Comparison of ENCODE assay signal across 23 mouse cellular contexts in the genomic region with DNA sequence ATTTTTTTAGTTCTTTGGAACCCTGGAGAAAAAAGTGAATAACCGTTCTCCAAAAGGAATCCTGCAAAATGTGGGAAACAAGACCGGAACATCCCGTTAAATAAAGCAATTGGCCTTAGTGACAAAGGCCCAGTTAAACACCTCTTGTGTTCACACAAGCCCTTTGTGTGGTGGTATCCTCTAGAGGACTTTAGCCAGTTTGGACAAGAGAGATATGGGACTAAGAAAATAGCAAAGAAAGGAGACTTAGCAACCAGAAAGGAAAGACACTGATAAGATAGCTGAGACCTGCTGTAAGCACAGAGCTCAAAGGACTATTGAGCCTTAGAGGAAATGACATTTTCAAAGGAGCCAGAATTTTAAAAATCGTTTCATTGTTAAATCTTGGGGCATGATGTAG.
"Had no signal": no experiment of that assay in that cellular context is flagged by ENCODE, and none has a peak within 500 bp of the region (broad histone marks: within the 10 kb centered on the region; RNA-seq: fewer than 3 reads in every experiment).

No protein-coding gene starts in this region.

- H3K27ac ChIP-seq: kidney, postnatal 0 days; layer of hippocampus, adult 2 months; limb, embryonic 10.5 days; limb, embryonic 13.5 days; liver, embryonic 12.5 days; liver, embryonic 15.5 days; macrophage; midbrain, embryonic 12.5 days; midbrain, embryonic 15.5 days; neural tube, embryonic 12.5 days; neural tube, embryonic 15.5 days; stomach, postnatal 0 days had no signal

- H3K4me2 ChIP-seq: limb, embryonic 13.5 days; liver, embryonic 12.5 days; liver, embryonic 15.5 days; midbrain, embryonic 12.5 days; midbrain, embryonic 15.5 days; neural tube, embryonic 12.5 days; neural tube, embryonic 15.5 days had no signal

- H3K36me3 ChIP-seq: limb, embryonic 10.5 days; limb, embryonic 13.5 days; liver, embryonic 12.5 days; liver, embryonic 15.5 days; midbrain, embryonic 12.5 days; midbrain, embryonic 15.5 days; neural tube, embryonic 12.5 days; neural tube, embryonic 15.5 days had no signal

- H3K4me1 ChIP-seq: limb, embryonic 10.5 days; limb, embryonic 13.5 days; liver, embryonic 12.5 days; liver, embryonic 15.5 days; midbrain, embryonic 12.5 days; midbrain, embryonic 15.5 days; neural tube, embryonic 12.5 days; neural tube, embryonic 15.5 days had no signal

- H3K9me3 ChIP-seq: limb, embryonic 10.5 days; liver, embryonic 12.5 days; liver, embryonic 15.5 days; midbrain, embryonic 12.5 days; midbrain, embryonic 15.5 days; neural tube, embryonic 12.5 days; neural tube, embryonic 15.5 days had no signal

- ATAC-seq: liver, embryonic 12.5 days; lung, postnatal 0 days; midbrain, embryonic 15.5 days had no signal

- H3K4me3 ChIP-seq: layer of hippocampus, adult 2 months; limb, embryonic 10.5 days; limb, embryonic 13.5 days; liver, embryonic 12.5 days; liver, embryonic 15.5 days; midbrain, embryonic 12.5 days; midbrain, embryonic 15.5 days; neural tube, embryonic 12.5 days; neural tube, embryonic 15.5 days had no signal

- H3K9ac ChIP-seq: limb, embryonic 13.5 days; liver, embryonic 12.5 days; liver, embryonic 15.5 days; midbrain, embryonic 12.5 days; midbrain, embryonic 15.5 days; neural tube, embryonic 12.5 days; neural tube, embryonic 15.5 days had no signal

- DNase-seq: kidney, postnatal 25 days; layer of hippocampus, adult 9-11 months; liver; lung, adult 2 months; right cerebral cortex, adult 18-20 months; right cerebral cortex, postnatal 14 days; right cerebral cortex, postnatal 4 days; thymus, adult 2 months; thymus, postnatal 14 days; thymus, postnatal 4 days had no signal

- H3K27me3 ChIP-seq: limb, embryonic 13.5 days; liver, embryonic 12.5 days; liver, embryonic 15.5 days; midbrain, embryonic 12.5 days; midbrain, embryonic 15.5 days; neural tube, embryonic 12.5 days; neural tube, embryonic 15.5 days had no signal
